Mouse (Mus musculus) liver, adult 2 months (tissue): ENCODE data around the gene Tmem254b. TPM values are rescaled to one million over a fixed set of nuclear protein-coding genes. Genes with fewer than 3 reads are reported as not detected.
"Not testable (repeated sequence)": the region's sequence is repeated elsewhere in the genome, so short reads cannot be mapped to it uniquely, and the experiment has no call there.

Experiments used
- DNase-seq: peaks from one replicate; pipeline ENCODE4 v3.0.0-alpha.2; 2011; ENCODE audit warnings: low read depth, low spot score; ENCODE audit errors: extremely low read depth
- H3K27ac ChIP-seq: fragments of 200-500 bp; replicated peaks from 2 replicates; pipeline ENCODE4 v1.5.1; 2012; ENCODE audit warnings: low read depth, mild to moderate bottlenecking, control low read depth, inconsistent platforms, low read length; ENCODE audit not compliant: insufficient read depth
- H3K27me3 ChIP-seq: fragments of 200-500 bp; 2 replicates; pipeline ENCODE4 v1.6.1; 2012; ENCODE audit warnings: mild to moderate bottlenecking, moderate library complexity, low read length, inconsistent platforms; ENCODE audit not compliant: control insufficient read depth, insufficient read depth
- H3K36me3 ChIP-seq: fragments of 200-500 bp; 2 replicates; pipeline ENCODE4 v1.6.1; 2012; ENCODE audit warnings: low read length, inconsistent platforms; ENCODE audit not compliant: control insufficient read depth, insufficient read depth
- H3K4me1 ChIP-seq: fragments of 200-500 bp; 2 replicates; pipeline ENCODE4 v1.6.1; 2011; ENCODE audit warnings: low read length; ENCODE audit not compliant: control insufficient read depth, insufficient read depth
- H3K4me3 ChIP-seq: fragments of 200-500 bp; 2 replicates; pipeline ENCODE4 v1.5.1; 2011; ENCODE audit warnings: low read depth, mild to moderate bottlenecking, control low read depth, low read length, moderate library complexity; ENCODE audit not compliant: insufficient read depth
- H3K79me2 ChIP-seq: fragments of 200-500 bp; 2 replicates; pipeline ENCODE4 v1.6.1; 2012; ENCODE audit warnings: inconsistent platforms, mild to moderate bottlenecking, low read length, moderate library complexity; ENCODE audit not compliant: control insufficient read depth, insufficient read depth
- H3K9ac ChIP-seq: fragments of 200-500 bp; 2 replicates; pipeline ENCODE4 v1.6.1; 2012; ENCODE audit warnings: low read depth, mild to moderate bottlenecking, control low read depth, inconsistent platforms, low read length
- WGBS: fragments of 180-500 bp; shearing (Covaris S2); methylation state at CpG from one replicate; pipeline ENCODE4 v1.1.7; 2018; 5-methylcytosine and 5-hydroxymethylcytosine counted together
- polyA plus RNA-seq: library from polyadenylated mRNA; depleted of rRNA; stranded (reverse); fragments of >200 nt; gene quantifications from 2 replicates; pipeline ENCODE4 v1.2.3, GENCODE M21; 2012; rRNA removed
- total RNA-seq: library from RNA; depleted of rRNA; stranded (reverse); fragments of >200 nt; gene quantifications from 2 replicates; pipeline ENCODE4 v1.2.3, GENCODE M21; 2014; rRNA removed

Gene Tmem254b
- total and polyA plus RNA-seq, 2 experiments, result 5.7 to 76.5 TPM

- not testable (repeated sequence) for H3K9ac ChIP-seq, H3K27me3 ChIP-seq, H3K36me3 ChIP-seq, H3K4me1 ChIP-seq, H3K79me2 ChIP-seq, DNase-seq, H3K4me3 ChIP-seq, H3K27ac ChIP-seq
- WGBS, result no CpG with 5 or more reads among the region's 6 CpGs
These were observed 31.8 kb downstream of the Tmem254b start for GRCm38 (mm10) chr14:26175028-26175427.

- not testable (repeated sequence) for DNase-seq, H3K9ac ChIP-seq, H3K79me2 ChIP-seq, H3K4me3 ChIP-seq, H3K36me3 ChIP-seq, H3K27ac ChIP-seq, H3K27me3 ChIP-seq, H3K4me1 ChIP-seq
- no CpG with 5 or more reads among the region's 3 CpGs for WGBS
These were observed 32.9 kb downstream of the Tmem254b start for GRCm38 (mm10) chr14:26173955-26174354.

- not testable (repeated sequence) for H3K27ac ChIP-seq, DNase-seq, H3K27me3 ChIP-seq, H3K79me2 ChIP-seq, H3K36me3 ChIP-seq, H3K4me3 ChIP-seq, H3K4me1 ChIP-seq, H3K9ac ChIP-seq
- no CpG with 5 or more reads among the region's 12 CpGs for WGBS
These were observed 41.6 kb downstream of the Tmem254b start for GRCm38 (mm10) chr14:26165266-26165665.

- not testable (repeated sequence) for H3K4me1 ChIP-seq, DNase-seq, H3K27me3 ChIP-seq, H3K4me3 ChIP-seq, H3K27ac ChIP-seq, H3K36me3 ChIP-seq, H3K79me2 ChIP-seq, H3K9ac ChIP-seq
- no CpG with 5 or more reads among the region's 5 CpGs for WGBS
These were observed 44.4 kb downstream of the Tmem254b start for GRCm38 (mm10) chr14:26162423-26162822.

- not testable (repeated sequence) for H3K27ac ChIP-seq, H3K9ac ChIP-seq, H3K27me3 ChIP-seq, H3K4me1 ChIP-seq, DNase-seq, H3K79me2 ChIP-seq, H3K36me3 ChIP-seq, H3K4me3 ChIP-seq
- WGBS, result no CpG with 5 or more reads among the region's 9 CpGs
These were observed 45.7 kb downstream of the Tmem254b start for GRCm38 (mm10) chr14:26161156-26161555.

GRCm38 (mm10) chr14:26156032-26156431 lies 50.8 kb downstream of the Tmem254b start:
- no CpG with 5 or more reads among the region's 7 CpGs for WGBS

More at GRCm38 (mm10) chr14:26156032-26156431, 50.8 kb downstream of the Tmem254b start:
- not testable (repeated sequence) for DNase-seq, H3K27ac ChIP-seq, H3K9ac ChIP-seq, H3K27me3 ChIP-seq, H3K36me3 ChIP-seq, H3K4me3 ChIP-seq, H3K79me2 ChIP-seq, H3K4me1 ChIP-seq

Other genes starting within 250 kb of the Tmem254b start
- gene Duxbl1, start 228.5 kb downstream of the Tmem254b start, total RNA-seq, result 0.46 TPM in 1 of 2 replicates, not detected in the other
- 0.05 TPM in 1 of 2 replicates, not detected in the other for gene Duxbl1, start 228.5 kb downstream of the Tmem254b start, polyA plus RNA-seq
- gene Gm9780, start 164.3 kb downstream of the Tmem254b start, total RNA-seq, result 20.1 and 20.7 TPM in 2 replicates
- gene Gm9780, start 164.3 kb downstream of the Tmem254b start, polyA plus RNA-seq, result 28.0 and 28.2 TPM in 2 replicates
- gene Tmem254c, start 139.7 kb downstream of the Tmem254b start, total RNA-seq, result 29.7 and 34.0 TPM in 2 replicates
- 150 and 159 TPM in 2 replicates for gene Tmem254c, start 139.7 kb downstream of the Tmem254b start, polyA plus RNA-seq
- gene Cphx2, start 125.5 kb downstream of the Tmem254b start, total RNA-seq, result not detected in 2 replicates
- 0.21 TPM in 1 of 2 replicates, not detected in the other for gene Cphx2, start 125.5 kb downstream of the Tmem254b start, polyA plus RNA-seq
- gene Cphx3, start 124.7 kb downstream of the Tmem254b start, total RNA-seq, result 0.55 and 0.74 TPM in 2 replicates
- 0.45 TPM in 1 of 2 replicates, not detected in the other for gene Cphx3, start 124.7 kb downstream of the Tmem254b start, polyA plus RNA-seq
- gene Duxbl2, start 88.7 kb downstream of the Tmem254b start, total RNA-seq, result not detected in 2 replicates
- not detected in 2 replicates for gene Duxbl2, start 88.7 kb downstream of the Tmem254b start, polyA plus RNA-seq
- gene Plac9b, start 24.6 kb downstream of the Tmem254b start, total RNA-seq, result not detected in 2 replicates
- gene Plac9b, start 24.6 kb downstream of the Tmem254b start, polyA plus RNA-seq, result 6.0 and 7.2 TPM in 2 replicates
- gene Duxbl3, start 50.9 kb upstream of the Tmem254b start, total RNA-seq, result not detected in 2 replicates
- not detected in 2 replicates for gene Duxbl3, start 50.9 kb upstream of the Tmem254b start, polyA plus RNA-seq